Mouse (Mus musculus): Measurements from ENCODE around the gene Gpn3.

The Gpn3 gene

GRCm38 (mm10) chr5:122421271-122422068 is 49.8 kb downstream of the Gpn3 start, which contains the start of gene Anapc7:
Gene Anapc7 (plus strand): TSS chr5:122421693.
- in situ Hi-C loops (cut with MseI, MboI) = no loop called here

- in situ Hi-C loops (cut with MseI, MboI) = no loop called here
Observed at GRCm38 (mm10) chr5:122422071-122422964, 50.6 kb downstream of the Gpn3 start.

GRCm38 (mm10) chr5:122423083-122423482 is 51.4 kb downstream of the Gpn3 start:
- in situ Hi-C loops (cut with MseI, MboI) = no loop called here

GRCm38 (mm10) chr5:122425550-122425949 is 53.9 kb downstream of the Gpn3 start:
- in situ Hi-C loops (cut with MseI, MboI) = no loop called here

- in situ Hi-C loops (cut with MseI, MboI) = no loop called here
Observed at GRCm38 (mm10) chr5:122430036-122430775, 58.5 kb downstream of the Gpn3 start.

- in situ Hi-C loops (cut with MseI, MboI) = no loop called here
Observed at GRCm38 (mm10) chr5:122431221-122431620, 59.5 kb downstream of the Gpn3 start.
